Comparison of ENCODE assay signal across 1 mouse cellular context in genomic region chr16:91484808-91485700, GRCm38 (mm10).
A peak's percentile ranks its signal among the peaks of the same experiment; 100 is the strongest.
TF ChIP-seq lines count a peak whose summit lies in the region.

Gene Ifnar1 (plus strand): TSS chr16:91485238.

TF ChIP-seq in MEL, 35 proteins besides CTCF, POLR2A, EP300 and RAD21 (continued from another document):
- TF ChIP-seq ZNF384 (IDR thresholded peaks at IDR 0.05; ENCODE audit: low read depth, low read length) (no peak), ZC3H11A (IDR thresholded peaks at IDR 0.05; ENCODE audit: low read depth, low read length) (no peak), TCF12 (IDR thresholded peaks at IDR 0.05; ENCODE audit: low read depth, low read length) (peak; percentile 9), TAL1 (IDR thresholded peaks at IDR 0.05; ENCODE audit: low read length) (no peak), GATA1 (IDR thresholded peaks at IDR 0.05; ENCODE audit: low read depth, low read length) (no peak)
